Mouse (Mus musculus) WW6 (cell line): ENCODE data around the gene Trim68.
"Not testable (repeated sequence)": the region's sequence is repeated elsewhere in the genome, so short reads cannot be mapped to it uniquely, and the experiment has no call there.

ENCODE experiments used
- DNase-seq: peaks from one replicate; pipeline ENCODE4 v3.0.0-alpha.2; 2013; ENCODE audit warnings: low read depth, low spot score

Trim68 gene

DNA sequence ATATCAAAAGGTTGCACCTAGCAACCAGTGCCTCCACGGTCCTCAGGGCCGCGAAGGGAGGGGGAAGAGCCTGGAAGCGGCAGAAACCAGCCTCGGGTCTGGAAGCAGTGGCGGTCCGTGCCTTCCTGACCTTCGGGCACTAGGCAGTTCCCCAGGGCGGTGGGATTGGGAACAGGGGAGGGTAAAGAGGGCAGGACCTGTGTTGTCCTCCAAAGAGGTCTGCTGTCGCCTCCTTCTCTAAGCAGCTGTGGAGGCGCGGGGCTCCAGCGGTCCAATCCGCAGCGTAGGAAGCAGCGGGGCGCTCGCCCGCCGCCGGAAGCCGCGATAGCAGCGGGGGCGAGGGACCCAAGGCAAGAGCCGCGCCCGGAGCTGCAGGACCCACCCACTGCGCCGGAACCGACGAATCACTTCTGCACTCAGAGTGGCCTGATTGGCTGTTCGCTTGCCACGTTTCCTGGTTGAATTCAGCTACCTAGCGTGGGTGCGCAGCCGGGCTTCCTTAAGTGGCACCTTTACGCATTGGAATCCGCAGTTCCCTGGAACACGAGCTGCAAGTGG is at the start of gene Trim68:
TSS of gene Trim68 (minus strand) at position 384 of the 558 bp plus-strand sequence.
- DNase-seq: peak; percentile 67

DNA sequence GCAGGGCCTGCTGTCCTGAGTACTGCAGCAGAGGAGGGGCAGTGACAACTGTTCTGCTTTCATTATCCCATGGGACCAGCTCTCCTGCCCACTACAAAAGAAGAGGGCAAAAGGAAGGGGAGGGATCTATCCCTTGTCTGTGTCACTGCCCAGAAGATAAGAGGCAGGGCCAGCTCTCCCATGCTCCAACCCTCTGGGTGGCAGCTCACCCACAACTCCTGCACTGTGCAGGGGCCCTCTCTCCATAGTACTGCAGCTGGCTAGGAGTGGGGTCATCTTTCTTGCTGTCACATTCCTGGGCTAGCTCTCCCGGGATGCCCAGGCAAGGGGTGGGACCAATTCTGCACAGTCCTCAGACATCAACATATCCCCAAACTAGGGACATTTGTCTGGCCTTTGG is 46.7 kb upstream of the Trim68 start:
- no peak for DNase-seq

DNA sequence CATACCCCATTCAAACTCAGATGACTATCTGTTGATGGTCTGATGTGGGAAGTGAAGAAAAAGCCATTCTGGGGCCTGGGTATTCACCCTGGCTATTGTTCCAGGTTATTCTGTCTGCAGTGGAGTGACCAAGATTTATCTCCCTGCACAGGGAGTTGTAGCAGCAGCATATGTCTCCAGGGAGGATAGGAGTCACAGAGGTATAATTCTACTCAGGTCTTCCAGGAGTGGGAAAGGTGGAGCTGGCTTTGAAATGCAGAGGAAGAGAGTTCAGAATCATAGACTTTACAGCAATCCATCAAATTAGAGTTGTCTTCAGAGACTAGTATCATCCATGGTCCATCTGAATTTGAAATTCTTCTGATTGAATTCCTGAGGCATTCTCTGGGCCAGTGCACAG is 40.3 kb upstream of the Trim68 start, which contains the start of gene Olfr559:
TSS of gene Olfr559 (minus strand) at position 101 of the 400 bp plus-strand sequence.
- no peak for DNase-seq

DNA sequence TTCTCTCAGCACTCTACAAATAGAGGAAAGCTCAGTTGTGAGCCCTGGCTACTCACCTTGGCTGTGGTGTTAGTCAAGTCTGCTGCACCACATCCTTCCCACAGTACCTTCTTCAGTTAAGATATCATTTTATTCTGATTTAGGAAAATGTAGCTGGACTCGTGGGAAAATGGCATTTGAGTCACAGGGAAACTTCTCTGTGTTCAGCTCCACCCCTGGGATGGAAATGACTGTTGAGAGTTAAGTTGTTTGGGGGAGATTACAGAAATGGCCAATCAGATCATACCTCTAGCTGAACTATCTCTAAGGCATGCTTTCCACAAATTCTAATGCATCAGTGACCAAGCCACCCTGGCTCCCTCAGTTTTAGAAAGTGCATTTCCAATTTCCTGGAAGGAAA is 31.8 kb upstream of the Trim68 start, which contains the start of gene Olfr33:
TSS of gene Olfr33 (minus strand) at position 101 of the 400 bp plus-strand sequence.
- DNase-seq: no peak

DNA sequence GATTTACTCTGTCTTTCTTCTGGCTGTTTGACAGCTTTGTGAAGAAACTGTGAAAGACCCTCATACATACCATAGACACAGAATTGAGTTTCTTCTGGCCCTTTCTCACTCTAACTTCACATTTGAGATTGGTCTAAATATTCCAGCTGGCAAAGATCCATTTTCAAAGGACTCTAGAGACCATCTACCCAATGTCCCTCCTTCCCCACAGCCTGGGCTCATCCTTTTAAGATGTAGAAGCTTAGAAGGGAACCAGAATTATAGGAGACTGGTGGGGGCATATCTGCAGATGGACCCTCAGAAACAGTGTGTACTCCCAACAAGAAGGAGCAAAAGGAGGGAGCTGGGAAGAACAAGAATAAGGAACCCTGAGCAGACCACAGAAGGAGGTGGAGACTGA is 14.8 kb upstream of the Trim68 start, which contains the start of gene Olfr558:
TSS of gene Olfr558 (plus strand) at position 301 of the 400 bp plus-strand sequence.
- DNase-seq: no peak

DNA sequence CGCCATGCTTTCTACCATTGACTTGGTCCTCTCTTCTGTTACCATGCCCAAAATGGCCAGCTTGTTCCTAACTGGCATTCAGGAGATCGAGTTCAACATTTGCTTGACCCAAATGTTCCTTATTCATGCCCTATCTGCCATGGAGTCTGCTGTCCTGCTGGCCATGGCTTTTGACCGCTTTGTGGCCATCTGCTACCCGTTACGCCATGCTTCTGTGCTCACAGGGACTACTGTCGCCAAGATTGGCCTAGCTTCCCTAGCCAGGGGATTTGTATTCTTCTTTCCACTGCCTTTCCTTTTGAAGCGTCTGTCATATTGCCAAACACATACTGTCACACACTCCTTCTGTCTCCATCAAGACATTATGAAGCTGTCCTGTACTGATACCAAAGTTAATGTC is 11.3 kb upstream of the Trim68 start:
- DNase-seq: no peak

DNA sequence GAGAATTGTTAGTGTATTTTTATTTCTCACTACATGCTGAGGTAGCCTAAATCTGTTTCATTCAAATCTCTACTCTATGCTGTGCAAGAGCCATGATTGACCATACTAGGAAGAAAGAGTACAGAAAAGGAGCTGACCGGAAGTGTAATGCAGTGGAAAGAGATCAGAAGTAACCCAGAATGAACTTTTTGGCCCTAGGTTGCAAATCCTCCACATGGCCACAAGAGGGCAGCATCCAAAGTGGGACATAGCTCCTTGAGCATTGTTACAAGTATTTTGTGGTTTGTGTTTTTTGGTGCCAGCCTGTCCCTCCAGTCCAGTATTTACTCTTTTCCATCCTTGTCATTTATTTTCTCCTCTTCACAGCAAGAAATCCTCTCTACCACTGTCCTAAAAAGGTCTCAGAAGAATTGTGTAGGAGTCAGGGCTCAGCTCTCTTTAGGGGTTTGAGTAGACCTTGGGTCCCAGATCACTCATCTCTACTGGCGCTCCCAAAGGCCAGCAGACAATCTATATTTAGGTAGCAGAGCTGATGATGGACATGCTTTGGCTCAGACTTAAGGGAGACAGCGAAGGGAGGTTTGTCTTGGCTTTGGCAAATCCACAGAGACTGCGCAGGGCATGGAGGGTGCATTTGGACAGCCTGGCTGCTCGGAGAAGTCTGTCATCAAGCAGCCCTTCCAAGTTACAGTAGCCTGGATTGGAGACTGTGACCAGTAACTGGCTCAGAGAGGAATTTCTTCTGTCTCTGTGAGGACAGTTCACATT is 8.4 kb upstream of the Trim68 start, which contains the start of gene Olfr557:
TSS of gene Olfr557 (plus strand) at position 553 of the 768 bp plus-strand sequence.
- no peak for DNase-seq

DNA sequence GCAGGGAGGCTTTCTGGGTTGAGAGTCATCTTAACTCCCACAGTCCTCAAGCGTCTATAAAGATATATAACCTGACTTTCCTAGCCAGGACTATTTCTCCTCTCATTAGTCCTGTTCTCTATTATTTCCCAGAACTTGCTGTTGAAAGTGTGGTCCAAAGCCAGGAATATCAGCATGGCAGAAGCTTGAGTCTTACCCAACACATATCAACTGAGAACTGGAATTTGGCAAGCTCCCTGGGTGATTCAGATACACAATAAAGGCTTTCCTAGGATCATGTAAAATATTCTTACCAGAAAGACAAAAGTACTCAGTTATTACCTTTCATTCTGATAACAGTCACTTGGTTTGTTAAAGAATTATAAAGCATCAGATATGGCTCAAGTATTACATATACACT is 5.2 kb downstream of the Trim68 start:
- DNase-seq: no peak

DNA sequence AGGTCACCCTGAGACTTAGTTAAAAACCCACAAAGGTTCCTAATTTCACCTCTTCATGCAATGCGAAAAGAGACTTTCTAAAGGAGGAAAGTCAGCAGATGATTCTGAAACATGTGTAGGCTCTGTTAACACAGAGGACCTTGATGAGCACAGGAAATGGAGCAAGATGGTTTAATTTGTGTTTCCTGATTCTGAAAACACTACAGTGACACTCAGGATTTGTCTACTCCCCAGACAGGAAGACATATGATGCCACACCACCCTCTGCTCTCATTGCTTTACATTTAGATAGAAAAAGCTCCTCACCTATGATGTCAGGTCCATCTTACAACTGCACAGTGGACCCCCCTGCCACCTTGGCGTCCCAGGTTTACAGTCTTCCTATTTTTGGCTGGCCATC is 10.9 kb downstream of the Trim68 start:
- no peak for DNase-seq

DNA sequence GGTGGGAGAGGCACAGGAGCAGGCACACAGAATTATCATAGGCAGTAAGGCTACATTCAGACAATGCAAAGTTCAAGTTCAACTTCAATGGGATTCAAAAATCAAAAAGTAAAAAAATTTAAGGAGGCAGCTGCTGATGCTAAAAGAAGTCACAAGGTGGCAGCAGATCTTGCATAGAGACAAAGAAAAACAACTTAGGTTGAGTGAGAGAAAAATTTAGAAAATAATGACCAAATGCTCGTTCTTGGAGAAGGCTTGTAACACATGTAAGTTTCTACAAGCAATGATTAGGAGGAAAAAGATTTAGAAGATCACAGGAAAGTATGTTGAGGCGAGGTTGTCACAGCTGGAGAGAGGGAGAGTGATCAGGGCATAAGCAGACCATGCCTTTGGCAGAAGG is 21.7 kb downstream of the Trim68 start:
- DNase-seq: no peak

DNA sequence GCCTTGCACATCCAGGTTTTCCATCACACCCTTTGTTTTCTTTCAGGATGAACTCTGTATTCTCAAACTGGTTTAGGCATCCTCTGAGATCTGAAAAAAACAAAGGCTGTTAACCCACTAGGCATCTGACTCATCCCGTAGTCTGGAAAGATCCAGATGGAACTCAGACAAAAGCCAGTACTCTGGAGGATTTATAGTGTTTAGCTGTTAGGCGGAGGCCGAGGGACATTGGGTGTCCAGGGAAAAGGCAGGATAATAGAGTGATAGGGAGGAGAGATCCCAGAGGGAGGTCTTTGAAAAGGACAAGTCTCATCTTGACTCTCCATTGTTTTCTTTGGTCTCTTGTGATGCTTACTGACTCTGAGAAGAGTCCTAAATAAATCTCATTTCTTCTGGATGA is 22.5 kb downstream of the Trim68 start, which contains the start of gene Olfr556:
TSS of gene Olfr556 (plus strand) at position 301 of the 400 bp plus-strand sequence.
- DNase-seq: no peak

DNA sequence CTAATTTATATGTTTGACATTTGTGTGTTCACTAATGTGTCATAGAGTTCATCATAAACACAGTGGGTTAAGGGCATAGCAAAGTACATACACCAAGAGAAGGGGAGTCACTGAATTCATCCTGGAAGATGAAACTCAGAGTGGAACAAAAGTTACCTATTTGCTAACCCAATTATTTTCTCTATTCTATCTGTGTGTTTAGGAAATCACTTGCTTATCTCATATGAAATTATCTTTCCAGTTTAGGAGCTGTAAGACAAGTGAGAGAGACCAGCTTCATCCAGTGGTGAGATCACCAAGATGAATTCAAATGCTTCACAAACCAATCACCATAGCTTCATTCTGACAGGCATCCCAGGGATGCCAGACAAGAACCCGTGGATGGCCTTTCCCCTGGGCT is 28.6 kb downstream of the Trim68 start, which contains the start of gene Olfr555:
TSS of gene Olfr555 (plus strand) at position 301 of the 400 bp plus-strand sequence.
- DNase-seq: no peak

DNA sequence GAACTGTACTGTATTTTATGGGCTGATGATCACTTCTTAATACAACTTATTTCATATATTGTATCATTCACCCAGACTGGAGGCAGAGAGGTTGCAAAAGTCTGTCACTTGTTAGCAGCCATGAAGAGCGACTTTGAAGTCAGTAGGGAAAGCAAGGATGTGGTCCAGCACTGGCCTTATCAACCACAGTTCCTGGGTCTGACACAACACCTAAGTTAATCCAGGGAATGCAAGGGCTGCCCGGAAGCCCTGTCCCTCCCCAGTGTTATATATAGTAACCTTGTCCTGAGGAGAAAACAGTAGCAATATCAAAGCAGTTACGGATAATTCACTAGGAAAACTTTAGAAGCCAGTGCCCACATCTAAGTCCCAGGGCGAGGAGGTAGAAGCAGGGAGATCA is 42.2 kb downstream of the Trim68 start:
- DNase-seq: not testable (repeated sequence)

DNA sequence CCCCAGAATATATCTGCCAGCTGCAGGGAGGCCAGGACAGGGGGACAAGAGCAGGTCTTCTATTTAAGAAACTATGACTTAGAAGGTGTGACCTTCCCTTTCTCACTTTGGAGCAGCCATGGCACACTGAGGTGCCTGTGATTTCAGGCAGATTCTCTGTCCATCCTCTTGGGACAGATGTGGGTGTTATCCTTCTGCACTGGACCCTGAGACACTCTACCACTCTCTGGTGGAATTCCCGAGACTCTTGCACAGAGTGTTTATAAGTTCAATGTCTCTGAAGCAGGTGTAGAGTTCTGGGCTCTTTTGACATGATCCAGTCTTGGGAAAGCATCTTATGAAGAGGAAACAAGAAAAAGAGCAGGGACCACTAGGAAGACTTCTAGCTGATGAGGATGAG is 49.0 kb downstream of the Trim68 start, which contains the start of gene Olfr554:
TSS of gene Olfr554 (plus strand) at position 301 of the 400 bp plus-strand sequence.
- DNase-seq: no peak

DNA sequence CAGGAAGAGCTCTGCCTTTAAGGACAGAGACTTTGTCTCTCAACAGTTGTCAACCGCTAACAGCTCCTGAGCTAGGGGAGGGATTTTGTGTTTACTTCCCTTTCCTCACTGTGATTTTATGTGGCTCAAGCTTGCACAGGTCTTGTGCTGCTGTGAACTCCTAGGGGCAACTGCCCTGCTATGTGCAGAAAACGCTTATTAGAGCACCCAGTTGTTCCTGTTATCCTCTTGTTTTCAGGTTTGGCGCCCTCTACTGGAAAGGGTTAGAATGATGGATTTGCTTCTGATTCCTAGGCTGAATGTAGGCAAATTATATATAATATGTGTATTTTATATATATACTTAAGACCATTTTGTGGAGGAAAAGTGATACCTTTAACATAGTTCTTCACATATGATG is 50.5 kb downstream of the Trim68 start:
- peak; percentile 24 for DNase-seq
